Mouse (Mus musculus) liver, adult (tissue): ENCODE data around the gene Gm3636.
"Not testable (repeated sequence)": the region's sequence is repeated elsewhere in the genome, so short reads cannot be mapped to it uniquely, and the experiment has no call there.

ENCODE experiments used
- GATA4 ChIP-seq: IDR thresholded peaks from 2 replicates; pipeline ENCODE4 v1.6.1; 2014; ENCODE audit warnings: mild to moderate bottlenecking, low read length; ENCODE audit not compliant: insufficient replicate concordance

Gene Gm3636

DNA sequence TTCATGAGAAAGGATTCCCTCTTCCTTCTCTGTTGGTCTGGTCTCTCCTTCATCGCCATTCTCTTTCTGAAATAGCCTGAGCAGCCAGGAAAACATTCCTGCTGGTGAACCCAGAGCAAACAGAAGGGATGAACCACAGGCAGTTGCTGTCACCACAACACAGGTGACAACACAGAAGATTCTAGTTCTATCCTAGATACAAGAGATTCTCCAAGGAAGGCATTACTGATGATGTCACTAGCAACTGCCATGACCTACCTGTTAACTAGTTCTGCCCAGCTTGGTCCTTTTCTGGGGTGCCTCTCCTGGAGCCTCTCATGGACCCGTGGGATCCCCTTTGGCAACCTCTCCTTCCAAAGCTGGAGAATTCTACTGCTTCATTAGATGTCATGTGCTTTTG, at the start of gene Gm3636:
TSS of gene Gm3636 (minus strand) at position 101 of the 400 bp plus-strand sequence.
- not testable (repeated sequence) for TF ChIP-seq GATA4

DNA sequence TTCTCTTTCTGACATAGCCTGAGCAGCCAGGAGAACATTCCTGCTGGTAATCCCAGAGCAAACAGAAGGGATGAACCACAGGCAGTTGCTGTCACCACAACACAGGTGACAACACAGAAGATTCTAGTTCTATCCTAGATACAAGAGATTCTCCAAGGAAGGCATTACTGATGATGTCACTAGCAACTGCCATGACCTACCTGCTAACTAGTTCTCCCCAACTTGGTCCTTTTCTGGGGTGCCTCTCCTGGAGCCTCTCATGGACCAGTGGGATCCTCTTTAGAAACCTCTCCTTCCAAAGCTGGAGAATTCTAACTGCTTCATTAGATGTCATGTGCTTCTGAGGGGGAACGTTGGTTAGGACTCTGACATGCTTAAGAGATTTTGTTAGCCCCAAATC, 32.2 kb upstream of the Gm3636 start, which contains the start of gene Gm8362:
TSS of gene Gm8362 (minus strand) at position 101 of the 400 bp plus-strand sequence.
- TF ChIP-seq GATA4: not testable (repeated sequence)

DNA sequence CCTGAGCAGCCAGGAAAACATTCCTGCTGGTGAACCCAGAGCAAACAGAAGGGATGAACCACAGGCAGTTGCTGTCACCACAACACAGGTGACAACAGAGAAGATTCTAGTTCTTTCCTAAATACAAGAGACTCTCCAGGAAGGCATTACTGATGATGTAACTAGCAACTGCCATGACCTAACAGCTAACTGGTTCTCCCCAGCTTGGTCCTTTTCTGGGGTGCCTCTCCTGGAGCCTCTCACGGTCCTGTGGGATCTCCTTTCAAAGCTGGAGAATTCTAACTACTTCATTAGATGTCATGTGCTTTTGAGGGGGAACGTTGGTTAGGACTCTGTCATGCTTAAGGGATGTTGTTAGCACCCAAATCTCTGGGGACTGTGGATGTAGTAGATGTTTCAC, 22.0 kb downstream of the Gm3636 start, which contains the start of gene Gm8050:
TSS of gene Gm8050 (minus strand) at position 101 of the 400 bp plus-strand sequence.
- TF ChIP-seq GATA4: not testable (repeated sequence)
